Mouse (Mus musculus): ENCODE data around the gene Snn.

Gene Snn

DNA sequence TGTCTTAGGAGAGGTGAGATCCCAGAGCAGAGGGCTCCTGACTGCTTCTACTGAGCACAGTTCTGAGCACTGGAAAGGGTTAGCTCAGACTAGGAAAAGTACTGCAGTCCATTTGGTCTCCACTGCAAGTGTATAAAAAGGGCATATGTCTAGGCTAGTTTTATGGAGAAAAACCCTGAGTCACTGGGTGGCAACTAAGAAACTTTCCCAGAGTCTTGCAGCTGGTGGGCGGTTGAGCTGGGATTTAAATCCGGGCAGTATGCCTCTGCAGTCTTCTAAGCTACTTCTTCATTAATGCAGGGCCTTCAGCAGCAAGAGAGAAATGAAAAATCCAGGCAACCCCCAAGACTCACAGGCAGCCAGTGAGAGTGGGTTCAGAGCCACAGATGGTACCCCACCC is 10.5 kb upstream of the Snn start:
- no peak for DNase-seq

DNA sequence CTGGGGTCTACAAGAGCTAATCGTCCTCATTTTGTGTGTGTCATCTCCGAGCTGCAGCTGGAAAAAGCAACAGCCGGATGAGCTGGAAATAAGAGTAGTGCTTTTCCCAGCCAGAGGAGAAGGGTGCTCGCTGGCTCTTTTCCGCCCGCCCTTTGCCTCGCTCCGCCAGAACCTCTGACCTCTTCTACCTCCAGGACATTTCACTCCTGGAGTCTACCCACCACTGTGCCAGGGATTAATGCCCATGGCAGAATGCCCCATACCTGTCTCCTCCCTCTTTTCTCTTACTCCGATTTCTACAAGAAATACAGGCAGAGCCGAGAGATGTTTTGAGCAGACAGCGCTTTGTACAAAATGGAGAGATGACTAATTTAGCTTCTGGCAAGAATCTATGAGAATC is 9.6 kb upstream of the Snn start:
- DNase-seq: no peak

DNA sequence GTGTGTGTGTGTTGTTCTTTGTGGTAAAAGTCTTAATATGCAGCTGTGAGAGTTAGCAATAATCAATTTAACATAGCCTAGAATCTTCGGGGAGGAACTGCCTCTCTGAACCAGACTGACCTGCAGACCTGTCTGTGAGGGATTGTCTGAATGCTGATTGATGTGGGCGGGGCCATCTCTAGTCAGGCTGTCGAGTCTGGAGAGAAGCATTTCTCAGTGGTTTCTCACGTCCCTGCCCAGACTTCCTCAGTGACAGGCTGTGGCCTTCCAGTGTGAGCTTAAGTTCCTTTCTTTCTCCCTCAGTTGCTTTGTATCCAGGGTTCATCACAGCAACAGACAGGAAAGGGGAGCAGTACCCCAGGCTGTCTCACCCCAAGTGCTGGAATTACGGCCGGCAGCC is 6.3 kb upstream of the Snn start:
- no peak for DNase-seq

GRCm38 (mm10) chr16:11054871-11055270 is 5.9 kb upstream of the Snn start:
- DNase-seq: no peak

DNA sequence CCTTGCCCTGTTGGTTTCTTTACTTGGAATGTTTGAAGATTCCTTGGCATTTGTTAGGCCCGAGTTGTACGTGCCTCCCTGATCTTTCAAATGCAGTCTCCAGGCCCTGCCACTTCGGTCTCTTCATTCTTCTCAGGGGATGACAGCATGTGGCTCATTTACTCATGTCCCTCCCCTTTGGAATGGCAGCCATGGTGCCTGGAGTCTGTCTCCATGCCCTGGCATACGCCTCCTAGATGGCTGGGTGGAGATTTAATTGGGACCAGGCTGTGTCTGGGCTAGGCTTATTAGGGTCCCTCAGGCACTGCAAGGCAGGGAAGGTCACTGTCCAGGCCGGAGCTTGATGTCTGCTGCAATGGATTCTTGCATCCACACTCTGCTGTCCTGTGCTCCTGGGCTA is 4.8 kb upstream of the Snn start:
- DNase-seq: no peak

GRCm38 (mm10) chr16:11062794-11063721 is 2.3 kb downstream of the Snn start:
- DNase-seq: peak; percentile 54

DNA sequence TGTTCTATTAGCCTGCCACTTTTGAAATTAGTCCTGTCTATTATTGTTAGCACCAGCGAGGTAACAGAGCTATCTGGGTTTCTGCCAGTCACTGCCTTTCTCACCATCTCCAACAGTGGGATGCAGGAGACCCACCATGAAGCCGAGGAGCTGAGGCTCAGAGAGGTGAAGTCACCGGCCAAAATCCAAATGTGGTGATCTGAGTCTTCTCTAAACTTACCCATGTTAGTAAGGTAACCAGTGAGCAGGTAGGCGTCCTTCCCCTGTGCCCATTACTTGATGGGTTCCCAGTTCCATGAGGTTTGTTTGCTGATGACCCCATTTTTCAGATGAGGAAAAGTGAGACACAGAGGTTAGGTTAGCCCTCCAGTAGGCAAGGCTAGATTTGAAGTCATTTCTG is 3.6 kb downstream of the Snn start:
- no peak for DNase-seq

GRCm38 (mm10) chr16:11064742-11065141 is 4.0 kb downstream of the Snn start:
- DNase-seq: no peak

DNA sequence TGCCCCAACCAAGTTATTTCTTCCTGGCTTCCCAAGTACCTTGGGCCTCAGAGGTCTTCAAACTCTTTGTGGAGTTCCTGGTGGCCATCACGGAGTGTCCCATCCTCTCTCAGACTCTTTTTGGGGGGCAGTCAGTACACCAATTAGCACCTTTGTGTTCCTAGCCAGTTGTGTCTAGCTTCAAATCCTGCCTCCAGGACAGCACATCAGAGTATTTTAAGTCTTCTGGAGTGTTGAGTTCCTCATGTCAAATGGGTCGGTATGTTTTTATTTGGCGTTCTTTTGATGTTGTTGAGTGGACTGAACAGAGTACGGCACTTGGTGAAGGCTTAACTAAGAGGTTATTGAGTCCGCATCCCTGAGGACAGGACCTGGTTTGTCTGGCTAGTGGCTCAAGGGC is 4.7 kb downstream of the Snn start:
- no peak for DNase-seq

GRCm38 (mm10) chr16:11066029-11066832 is 5.5 kb downstream of the Snn start, which contains the start of gene Litaf:
Litaf (minus strand) TSS chr16:11066157.
- peak; percentile 96 for DNase-seq

DNA sequence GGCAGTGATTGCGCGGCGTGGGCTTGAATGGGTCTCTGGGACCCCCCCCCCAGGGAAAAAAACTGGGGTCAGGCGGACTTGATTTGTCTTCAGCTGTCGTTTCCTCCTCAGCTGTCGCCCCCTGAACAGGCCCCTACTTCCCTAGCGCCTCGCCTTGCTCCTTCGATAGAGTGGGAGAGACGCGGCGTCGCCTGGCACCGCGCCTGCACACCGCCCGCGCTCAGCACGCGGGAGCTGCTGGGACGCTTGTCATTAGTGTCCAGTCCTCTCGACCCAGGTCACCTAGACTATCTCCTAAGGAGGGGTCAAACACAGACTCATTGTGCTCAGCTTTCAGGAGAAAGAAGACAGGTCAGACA is 6.1 kb downstream of the Snn start:
- peak; percentile 49 for DNase-seq

GRCm38 (mm10) chr16:11068666-11069065 is 7.9 kb downstream of the Snn start:
- DNase-seq: no peak

- DNase-seq: no peak
These were observed 8.5 kb downstream of the Snn start for GRCm38 (mm10) chr16:11069271-11069670.

- DNase-seq: no peak
These were observed 9.1 kb downstream of the Snn start for GRCm38 (mm10) chr16:11069710-11070420.

DNA sequence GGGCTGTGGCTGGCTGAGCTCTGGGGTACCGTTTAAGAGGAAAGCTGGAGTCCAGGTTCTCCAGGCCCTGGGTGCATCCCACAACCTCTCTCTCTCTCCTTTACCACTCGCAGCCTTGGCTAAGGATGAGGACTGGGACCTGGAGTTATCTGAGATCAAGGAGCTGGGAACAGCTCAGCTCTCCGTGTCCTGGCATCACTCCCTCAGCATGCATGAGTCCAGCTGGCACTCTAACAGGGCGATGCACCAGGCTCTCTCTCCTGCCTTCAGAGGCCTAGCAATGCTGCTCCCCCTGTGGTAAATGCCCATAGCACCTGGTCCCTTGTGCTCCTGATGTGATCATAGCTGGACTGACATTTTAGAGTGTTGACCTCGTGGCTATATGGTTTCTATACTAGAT is 10.4 kb downstream of the Snn start:
- no peak for DNase-seq

GRCm38 (mm10) chr16:11071887-11072286 is 11.1 kb downstream of the Snn start:
- DNase-seq: no peak

DNA sequence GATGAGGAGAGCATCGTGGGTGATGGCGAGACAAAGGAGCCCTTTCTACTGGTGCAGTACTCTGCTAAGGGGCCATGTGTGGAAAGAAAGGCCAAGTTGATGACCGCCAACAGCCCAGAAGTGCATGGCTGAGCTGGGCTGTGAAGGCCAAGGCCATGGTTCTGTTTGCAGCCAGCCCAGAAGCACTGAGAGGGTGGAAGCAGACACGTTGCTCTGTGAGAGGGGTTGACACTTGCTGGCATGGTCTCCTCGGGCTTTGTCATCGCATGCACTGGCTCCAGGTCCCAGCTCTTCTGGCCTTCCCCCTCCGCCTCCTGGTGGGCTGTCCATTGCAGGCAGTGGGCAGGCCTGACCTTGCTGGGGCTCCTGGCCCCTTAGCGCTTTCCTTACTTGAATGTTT is 11.7 kb downstream of the Snn start:
- no peak for DNase-seq

- no peak for DNase-seq
These were observed 12.3 kb downstream of the Snn start for GRCm38 (mm10) chr16:11073060-11073459.

DNA sequence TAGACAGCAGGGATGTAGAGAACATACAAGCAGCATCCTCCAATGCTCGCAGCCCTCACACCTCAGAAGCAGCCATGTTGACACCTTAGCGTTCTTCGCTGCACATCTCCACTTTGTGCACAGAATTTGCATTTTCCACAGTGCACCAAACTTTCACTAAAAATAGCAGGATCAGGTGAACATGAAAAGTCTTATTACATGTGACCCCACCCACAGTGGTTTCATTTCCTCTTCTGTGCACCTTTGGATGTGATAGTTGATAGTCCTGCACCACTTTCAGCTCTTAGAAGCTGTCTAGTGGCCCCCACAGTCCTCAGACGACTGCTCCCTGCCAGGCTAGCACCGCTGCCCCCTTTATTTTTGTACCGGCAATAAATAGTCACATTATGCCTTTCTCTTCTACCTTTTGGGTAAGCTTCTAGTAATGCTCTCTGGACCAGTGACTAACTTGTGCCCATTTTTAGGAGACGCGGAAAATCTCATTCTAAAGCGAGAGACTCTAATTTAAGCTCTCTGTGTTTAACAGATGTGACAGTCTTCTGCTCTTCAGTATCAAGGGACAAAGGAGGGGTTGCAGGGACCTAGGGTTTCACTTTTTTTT is 17.0 kb downstream of the Snn start:
- DNase-seq: no peak

DNA sequence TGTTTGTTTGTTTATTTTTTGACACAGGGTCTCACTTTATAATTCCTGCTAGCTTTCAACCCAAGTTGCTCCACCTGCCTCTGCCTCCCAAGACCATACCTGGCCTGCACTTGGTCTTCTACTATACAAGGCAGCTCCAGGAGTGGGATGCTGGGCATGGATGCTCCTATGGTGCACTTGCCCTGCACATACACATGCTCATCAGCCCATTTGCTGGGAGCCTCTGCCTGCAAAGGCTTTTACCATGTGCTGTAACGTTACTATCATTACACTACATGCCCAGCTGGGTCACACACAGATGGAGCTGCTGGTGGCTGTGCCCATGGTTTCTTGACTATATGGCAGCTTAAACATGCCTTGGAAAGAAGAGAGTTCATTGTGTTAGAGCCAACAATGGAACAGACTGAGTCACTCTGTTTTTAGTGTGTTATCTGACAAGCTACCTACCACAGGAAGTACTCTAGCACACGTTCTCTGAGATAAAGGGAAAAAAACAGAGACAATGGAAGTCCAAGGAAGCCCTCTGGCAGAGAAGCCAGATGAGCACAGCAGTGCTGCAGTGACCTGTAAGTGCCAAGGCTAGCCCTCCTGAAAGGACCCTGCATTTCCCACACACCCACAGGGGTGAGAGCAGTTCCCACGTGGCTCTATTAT is 17.6 kb downstream of the Snn start:
- no peak for DNase-seq

DNA sequence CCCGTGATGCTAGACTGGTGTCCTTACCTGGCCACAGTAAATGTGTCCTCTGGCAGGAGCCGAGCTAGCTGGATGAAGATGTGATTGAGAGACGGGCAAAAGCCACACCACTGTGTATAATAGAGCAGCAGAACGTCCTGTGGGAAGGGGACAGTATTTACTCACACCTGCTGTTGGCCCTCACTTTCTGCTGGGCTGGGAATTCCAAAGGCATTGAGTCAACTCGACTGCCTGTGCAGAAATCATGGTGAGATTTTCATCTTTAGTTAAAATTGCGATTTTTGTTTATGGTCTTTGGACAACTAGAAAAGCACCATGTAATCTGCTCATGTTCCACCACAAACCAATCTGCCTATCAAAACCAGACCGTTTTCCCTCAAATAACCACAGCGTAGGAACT is 23.4 kb downstream of the Snn start:
- DNase-seq: no peak

GRCm38 (mm10) chr16:11086299-11086698 is 25.6 kb downstream of the Snn start:
- no peak for DNase-seq

Data from liver (tissue).